Mouse (Mus musculus): ENCODE data around the gene Rhbdl3. TPM values are rescaled to one million over a fixed set of nuclear protein-coding genes. Genes with fewer than 3 reads are reported as not detected.
A peak's percentile ranks its signal among the peaks of the same experiment; 100 is the strongest.

Rhbdl3 gene
- total RNA-seq, 1 experiment, result 1.3 TPM

- no peak overlapping the region for H3K9ac ChIP-seq (ENCODE audit: insufficient read depth, low read depth, low read length, poor library complexity, severe bottlenecking)
- H3K4me1 ChIP-seq (ENCODE audit: control insufficient read depth in 2 of 2, insufficient read depth in 2 of 2, low read length in 2 of 2, poor library complexity in 1 of 2), result no peaks in the 10 kb centered on the region
- no peaks in the 10 kb centered on the region for H3K9me3 ChIP-seq (ENCODE audit: control insufficient read depth, insufficient read depth, low read depth, low read length)
- in situ Hi-C loops (cut with MboI; ENCODE audit: low sequenced_read_pairs in 2 of 2, unreplicated experiment in 2 of 2), result no loop called here
- H3K27ac ChIP-seq (ENCODE audit: insufficient read depth, low read depth, low read length, poor library complexity, severe bottlenecking), result no peak overlapping the region
- no peaks in the 10 kb centered on the region for H3K36me3 ChIP-seq (ENCODE audit: control insufficient read depth, insufficient read depth, low read length, poor library complexity, severe bottlenecking)
- TF ChIP-seq ZNF384 (IDR thresholded peaks at IDR 0.05; ENCODE audit: low read depth, low read length), result no peak
- no peak for TF ChIP-seq CHD2 (IDR thresholded peaks at IDR 0.05; ENCODE audit: low read depth, low read length)
- TF ChIP-seq ZC3H11A (IDR thresholded peaks at IDR 0.05; ENCODE audit: borderline replicate concordance, low read depth, low read length), result no peak
- no peak for TF ChIP-seq HCFC1 (IDR thresholded peaks at IDR 0.05; ENCODE audit: borderline replicate concordance, insufficient read depth, low read length)
- no peak for TF ChIP-seq MAFK (IDR thresholded peaks at IDR 0.05; ENCODE audit: insufficient read depth, low read depth, low read length)
- H3K4me3 ChIP-seq (ENCODE audit: insufficient read depth in 1 of 2, low read depth in 1 of 2, low read length in 2 of 2, poor library complexity in 1 of 2, severe bottlenecking in 1 of 2), result no peak overlapping the region
- no peak for DNase-seq (ENCODE audit: low read depth, low spot score)
These were observed 15.3 kb downstream of the Rhbdl3 start for GRCm38 (mm10) chr11:80315743-80316639.

GRCm38 (mm10) chr11:80323255-80323654 lies 22.5 kb downstream of the Rhbdl3 start:
- H3K4me1 ChIP-seq (ENCODE audit: control insufficient read depth in 2 of 2, insufficient read depth in 2 of 2, low read length in 2 of 2, poor library complexity in 1 of 2), result peaks cover 0 to 10% of the 10 kb centered on the region in 2 experiments; a peak in 2 of 4 replicates
- TF ChIP-seq MAFK (IDR thresholded peaks at IDR 0.05; ENCODE audit: insufficient read depth, low read depth, low read length) (no peak), CHD2 (IDR thresholded peaks at IDR 0.05; ENCODE audit: low read depth, low read length) (no peak), HCFC1 (IDR thresholded peaks at IDR 0.05; ENCODE audit: borderline replicate concordance, insufficient read depth, low read length) (no peak), ZNF384 (IDR thresholded peaks at IDR 0.05; ENCODE audit: low read depth, low read length) (no peak), ZC3H11A (IDR thresholded peaks at IDR 0.05; ENCODE audit: borderline replicate concordance, low read depth, low read length) (no peak)
- no peak overlapping the region; the same call in 1 of the 2 replicates for H3K27ac ChIP-seq (ENCODE audit: insufficient read depth, low read depth, low read length, poor library complexity, severe bottlenecking)
- DNase-seq (ENCODE audit: low read depth, low spot score), result no peak
- no peaks in the 10 kb centered on the region for H3K9me3 ChIP-seq (ENCODE audit: control insufficient read depth, insufficient read depth, low read depth, low read length)
- peak overlapping the region; percentile 48 for H3K9ac ChIP-seq (ENCODE audit: insufficient read depth, low read depth, low read length, poor library complexity, severe bottlenecking)
- H3K4me3 ChIP-seq (ENCODE audit: insufficient read depth in 1 of 2, low read depth in 1 of 2, low read length in 2 of 2, poor library complexity in 1 of 2, severe bottlenecking in 1 of 2), result peak overlapping the region; percentile 17 to 32; a peak in 2 of 4 replicates
- H3K36me3 ChIP-seq (ENCODE audit: control insufficient read depth, insufficient read depth, low read length, poor library complexity, severe bottlenecking), result no peaks in the 10 kb centered on the region
- in situ Hi-C loops (cut with MboI; ENCODE audit: low sequenced_read_pairs in 2 of 2, unreplicated experiment in 2 of 2), result no loop called here

- Histone ChIP-seq H3K27ac (ENCODE audit: insufficient read depth, low read depth, low read length, poor library complexity, severe bottlenecking) (no peak overlapping the region), H3K9ac (ENCODE audit: insufficient read depth, low read depth, low read length, poor library complexity, severe bottlenecking) (no peak overlapping the region)
- in situ Hi-C loops (cut with MboI; ENCODE audit: low sequenced_read_pairs in 2 of 2, unreplicated experiment in 2 of 2), result no loop called here
These were observed 23.9 kb downstream of the Rhbdl3 start for GRCm38 (mm10) chr11:80324636-80325035.

GRCm38 (mm10) chr11:80332709-80333400 lies 32.1 kb downstream of the Rhbdl3 start:
- Histone ChIP-seq H3K27ac (ENCODE audit: insufficient read depth, low read depth, low read length, poor library complexity, severe bottlenecking) (no peak overlapping the region), H3K9ac (ENCODE audit: insufficient read depth, low read depth, low read length, poor library complexity, severe bottlenecking) (no peak overlapping the region), H3K4me1 (ENCODE audit: control insufficient read depth in 2 of 2, insufficient read depth in 2 of 2, low read length in 2 of 2, poor library complexity in 1 of 2) (peaks cover 4 to 22% of the 10 kb centered on the region in 2 experiments; a peak in 2 of 4 replicates), H3K4me3 (ENCODE audit: insufficient read depth in 1 of 2, low read depth in 1 of 2, low read length in 2 of 2, poor library complexity in 1 of 2, severe bottlenecking in 1 of 2) (no peak overlapping the region), H3K36me3 (ENCODE audit: control insufficient read depth, insufficient read depth, low read length, poor library complexity, severe bottlenecking) (no peaks in the 10 kb centered on the region), H3K9me3 (ENCODE audit: control insufficient read depth, insufficient read depth, low read depth, low read length) (no peaks in the 10 kb centered on the region)
- no peak for DNase-seq (ENCODE audit: low read depth, low spot score)
- in situ Hi-C loops (cut with MboI; ENCODE audit: low sequenced_read_pairs in 2 of 2, unreplicated experiment in 2 of 2), result no loop called here
- TF ChIP-seq MAFK (IDR thresholded peaks at IDR 0.05; ENCODE audit: insufficient read depth, low read depth, low read length), result peak; percentile 37; the same call in 1 of the 2 replicates
- no peak for TF ChIP-seq ZC3H11A (IDR thresholded peaks at IDR 0.05; ENCODE audit: borderline replicate concordance, low read depth, low read length)

More at GRCm38 (mm10) chr11:80324636-80325035, 23.9 kb downstream of the Rhbdl3 start:
- no peak for DNase-seq (ENCODE audit: low read depth, low spot score)
- peaks cover 0 to 10% of the 10 kb centered on the region in 2 experiments; a peak in 2 of 4 replicates for H3K4me1 ChIP-seq (ENCODE audit: control insufficient read depth in 2 of 2, insufficient read depth in 2 of 2, low read length in 2 of 2, poor library complexity in 1 of 2)
- no peaks in the 10 kb centered on the region for H3K36me3 ChIP-seq (ENCODE audit: control insufficient read depth, insufficient read depth, low read length, poor library complexity, severe bottlenecking)
- H3K9me3 ChIP-seq (ENCODE audit: control insufficient read depth, insufficient read depth, low read depth, low read length), result no peaks in the 10 kb centered on the region
- H3K4me3 ChIP-seq (ENCODE audit: insufficient read depth in 1 of 2, low read depth in 1 of 2, low read length in 2 of 2, poor library complexity in 1 of 2, severe bottlenecking in 1 of 2), result no peak overlapping the region
- TF ChIP-seq ZNF384 (IDR thresholded peaks at IDR 0.05; ENCODE audit: low read depth, low read length), result no peak
- TF ChIP-seq MAFK (IDR thresholded peaks at IDR 0.05; ENCODE audit: insufficient read depth, low read depth, low read length), result no peak
- TF ChIP-seq ZC3H11A (IDR thresholded peaks at IDR 0.05; ENCODE audit: borderline replicate concordance, low read depth, low read length), result no peak
- no peak for TF ChIP-seq HCFC1 (IDR thresholded peaks at IDR 0.05; ENCODE audit: borderline replicate concordance, insufficient read depth, low read length)
- TF ChIP-seq CHD2 (IDR thresholded peaks at IDR 0.05; ENCODE audit: low read depth, low read length), result no peak
